Mouse (Mus musculus): ENCODE data around the gene Zap70. TPM values are rescaled to one million over a fixed set of nuclear protein-coding genes. Genes with fewer than 3 reads are reported as not detected.
"Not testable (repeated sequence)": the region's sequence is repeated elsewhere in the genome, so short reads cannot be mapped to it uniquely, and the experiment has no call there.

The Zap70 gene
- polyA plus RNA-seq, 1 experiment from 2014 or later, result 1.2 TPM

DNA sequence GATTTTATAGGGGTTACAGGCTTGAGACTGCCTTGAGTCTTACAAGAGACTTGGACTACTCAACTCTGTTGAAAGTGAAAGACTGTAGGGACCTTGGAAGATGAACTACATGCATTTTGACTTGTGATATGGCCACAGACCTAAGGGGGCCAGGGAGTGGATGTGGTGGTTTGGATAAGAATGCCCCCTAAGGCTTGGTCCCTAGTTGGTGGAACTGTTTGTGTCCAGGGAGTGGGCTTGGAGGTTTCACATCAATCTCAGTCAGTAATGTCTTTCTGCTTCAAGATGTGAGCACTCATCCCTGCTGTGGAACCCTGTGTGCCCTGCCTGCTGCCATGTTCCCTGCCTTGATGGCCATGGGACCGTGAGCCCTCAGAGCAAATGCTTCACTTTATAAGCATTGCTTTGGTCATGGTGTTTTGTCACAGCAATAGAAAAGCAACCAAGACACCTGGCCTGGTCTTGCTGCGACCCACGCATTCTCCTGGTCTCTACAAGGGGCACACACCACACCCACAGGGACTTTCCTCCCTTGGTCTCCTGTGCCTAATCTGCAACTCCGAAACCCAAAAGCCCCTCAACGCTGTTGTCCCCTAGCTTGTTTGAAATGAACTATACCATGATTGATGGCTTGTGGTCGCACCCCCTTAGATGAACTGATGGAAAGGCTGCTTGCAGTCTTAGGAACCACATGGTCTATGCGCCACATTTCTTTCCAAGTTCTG is 44.7 kb downstream of the Zap70 start:
- H3K27ac ChIP-seq (replicated peaks), result no peak overlapping the region
- no peaks in the 10 kb centered on the region for H3K27me3 ChIP-seq (replicated peaks)
- no peak for ATAC-seq (ENCODE audit: low FRiP score)
- H3K9ac ChIP-seq (replicated peaks), result no peak overlapping the region
- no peaks in the 10 kb centered on the region for H3K4me1 ChIP-seq
- no peaks in the 10 kb centered on the region for H3K9me3 ChIP-seq (replicated peaks)
- no peak overlapping the region for H3K4me3 ChIP-seq (replicated peaks)
- H3K36me3 ChIP-seq, result peaks cover 90% of the 10 kb centered on the region
- 97% methylated on average over 7 of the region's 7 CpGs for WGBS
- H3K4me2 ChIP-seq, result no peak overlapping the region

DNA sequence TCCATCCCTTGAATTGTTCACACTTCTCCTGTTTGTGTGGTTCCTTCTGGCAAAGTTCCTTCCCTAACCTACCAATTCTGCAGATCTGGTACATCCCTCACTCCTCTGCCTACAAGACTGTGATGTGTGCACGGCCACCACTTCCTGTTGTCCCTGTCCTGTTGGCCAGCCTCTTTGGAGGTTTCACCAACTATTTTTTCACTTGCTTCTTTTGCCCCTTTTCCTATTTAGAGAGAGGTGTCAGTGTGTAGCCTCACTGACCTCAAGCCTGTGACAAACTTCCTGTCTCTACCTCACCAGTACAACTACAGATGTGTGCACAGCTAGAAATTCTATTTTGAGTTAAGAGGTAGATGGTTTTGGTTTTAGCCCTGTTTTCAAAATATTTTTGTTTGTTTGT is 45.5 kb downstream of the Zap70 start:
- Histone ChIP-seq H3K4me3 (replicated peaks) (no peak overlapping the region), H3K27ac (replicated peaks) (no peak overlapping the region), H3K9ac (replicated peaks) (no peak overlapping the region), H3K36me3 (peaks cover 90% of the 10 kb centered on the region), H3K4me1 (no peaks in the 10 kb centered on the region), H3K4me2 (no peak overlapping the region), H3K9me3 (replicated peaks) (no peaks in the 10 kb centered on the region), H3K27me3 (replicated peaks) (no peaks in the 10 kb centered on the region)
- WGBS, result 100% methylated on average over 1 of the region's 1 CpGs
- no peak for ATAC-seq (ENCODE audit: low FRiP score)

DNA sequence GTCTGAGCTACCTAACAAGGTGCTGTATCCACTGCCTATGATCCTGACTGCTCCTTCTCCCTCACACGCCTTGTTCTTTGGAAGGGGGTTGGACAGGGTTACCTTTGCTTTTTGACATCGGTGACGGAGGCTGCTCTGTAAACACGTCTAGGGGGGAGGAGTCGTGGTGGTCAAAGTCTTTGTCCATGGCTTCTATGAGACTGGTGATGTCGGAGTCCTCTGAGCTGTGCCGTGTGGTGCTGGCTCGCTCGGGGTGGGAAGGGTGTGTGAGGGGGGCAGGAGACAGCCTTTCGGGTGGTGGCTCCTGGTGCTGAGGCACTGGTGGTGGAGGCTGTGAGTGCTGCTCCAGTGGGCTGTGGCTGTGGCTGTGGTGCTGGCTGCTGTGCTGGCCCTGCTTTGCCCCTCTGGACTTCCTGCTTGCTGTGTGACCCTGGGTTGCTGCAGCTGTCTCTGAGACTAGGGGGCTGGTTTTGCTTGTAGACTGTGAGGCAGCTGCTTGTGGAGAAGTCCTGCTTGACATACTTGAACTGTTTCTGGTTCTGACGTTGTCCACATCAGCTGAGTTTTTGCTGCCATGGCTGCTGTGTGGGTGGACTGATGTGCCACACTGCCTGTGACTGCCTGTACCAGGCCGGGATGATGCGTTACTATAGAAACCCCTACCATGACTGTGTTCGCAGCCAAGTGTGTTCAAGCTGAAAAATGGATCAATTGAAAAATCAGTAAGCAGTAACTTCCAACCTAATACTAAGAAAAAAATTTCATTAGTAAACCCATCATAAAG is 46.4 kb downstream of the Zap70 start:
- Histone ChIP-seq H3K27ac (replicated peaks) (no peak overlapping the region), H3K4me3 (replicated peaks) (no peak overlapping the region), H3K4me2 (no peak overlapping the region), H3K4me1 (no peaks in the 10 kb centered on the region), H3K9ac (replicated peaks) (no peak overlapping the region), H3K27me3 (replicated peaks) (no peaks in the 10 kb centered on the region), H3K36me3 (peaks cover 88% of the 10 kb centered on the region), H3K9me3 (replicated peaks) (no peaks in the 10 kb centered on the region)
- ATAC-seq (ENCODE audit: low FRiP score), result no peak
- 92% methylated on average over 14 of the region's 14 CpGs for WGBS

DNA sequence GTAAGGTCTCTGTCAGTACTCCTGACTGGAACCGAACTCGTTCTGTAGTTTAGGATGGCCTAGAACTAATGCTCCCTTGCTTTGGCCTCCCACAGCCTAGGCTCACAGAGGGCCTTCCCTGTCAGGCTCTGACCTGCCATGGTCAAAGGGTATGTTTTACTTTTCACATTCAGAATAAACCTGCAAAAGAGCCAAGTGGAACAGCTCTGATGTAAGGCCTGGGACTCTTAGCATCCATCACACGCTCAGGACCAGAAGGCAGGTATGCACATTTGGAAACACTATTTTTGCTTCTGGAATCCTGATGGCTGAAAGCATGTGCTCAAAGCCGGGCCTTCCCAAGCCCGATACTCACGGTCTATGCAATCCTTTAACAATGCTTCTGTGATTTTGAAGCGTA is 50.2 kb downstream of the Zap70 start:
- Histone ChIP-seq H3K36me3 (peaks cover 85% of the 10 kb centered on the region), H3K27ac (replicated peaks) (no peak overlapping the region), H3K9me3 (replicated peaks) (no peaks in the 10 kb centered on the region), H3K4me3 (replicated peaks) (no peak overlapping the region), H3K4me1 (no peaks in the 10 kb centered on the region), H3K9ac (replicated peaks) (no peak overlapping the region), H3K27me3 (replicated peaks) (no peaks in the 10 kb centered on the region), H3K4me2 (no peak overlapping the region)
- ATAC-seq (ENCODE audit: low FRiP score), result no peak
- 96% methylated on average over 7 of the region's 7 CpGs for WGBS

DNA sequence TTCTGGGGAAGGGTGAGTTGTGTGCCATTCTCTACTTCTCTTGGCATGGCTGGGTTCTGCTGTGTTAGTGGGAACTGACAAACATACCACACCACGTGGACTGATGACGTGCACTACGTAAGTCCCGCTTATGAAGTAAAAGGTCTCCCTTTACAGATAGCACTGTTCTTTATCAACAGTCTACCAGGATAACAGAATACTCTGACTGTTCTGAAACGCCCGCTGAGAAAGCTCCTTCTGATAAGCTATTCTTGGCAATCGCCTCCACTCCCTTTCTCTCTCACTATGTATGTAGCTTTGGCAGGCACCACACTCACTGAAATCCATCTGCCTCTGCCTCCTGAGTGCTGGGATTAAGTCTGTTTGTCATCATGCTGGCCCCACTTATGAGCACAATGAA is 51.8 kb downstream of the Zap70 start:
- Histone ChIP-seq H3K4me2 (no peak overlapping the region), H3K36me3 (peaks cover 81% of the 10 kb centered on the region), H3K4me3 (replicated peaks) (no peak overlapping the region), H3K9me3 (replicated peaks) (no peaks in the 10 kb centered on the region), H3K4me1 (no peaks in the 10 kb centered on the region), H3K27ac (replicated peaks) (no peak overlapping the region), H3K9ac (replicated peaks) (no peak overlapping the region), H3K27me3 (replicated peaks) (no peaks in the 10 kb centered on the region)
- WGBS, result 91% methylated on average over 7 of the region's 7 CpGs
- ATAC-seq (ENCODE audit: low FRiP score), result no peak

DNA sequence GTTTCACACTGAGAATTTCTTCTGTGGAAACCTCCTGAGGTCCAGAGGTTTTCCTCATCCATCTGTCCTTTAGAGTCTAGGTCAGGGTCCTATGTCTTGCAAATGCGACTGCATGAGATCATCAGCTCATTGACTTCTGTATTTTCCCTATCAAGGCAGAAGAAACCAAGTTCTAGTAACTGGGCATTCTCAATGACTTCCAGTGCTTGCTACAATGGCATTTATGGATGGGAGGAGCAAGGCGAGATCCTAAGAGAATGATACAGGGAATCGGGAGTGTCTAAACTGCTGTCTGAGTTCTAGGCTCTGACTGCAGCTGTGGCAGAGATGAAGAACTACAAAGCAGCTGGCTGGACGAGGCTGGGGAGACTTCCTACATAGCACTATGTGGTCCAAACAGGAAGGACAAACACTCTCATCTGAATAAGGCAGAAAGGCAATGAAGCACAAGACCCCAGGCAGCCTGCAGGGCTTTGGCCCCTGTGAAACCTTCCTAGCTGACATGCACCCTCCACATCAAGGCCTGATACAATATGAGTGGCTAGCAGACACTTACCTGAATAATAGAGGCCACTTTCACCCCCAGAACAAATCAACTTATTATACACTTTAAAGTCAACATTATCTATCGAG is 52.8 kb downstream of the Zap70 start:
- Histone ChIP-seq H3K27me3 (replicated peaks) (no peaks in the 10 kb centered on the region), H3K9me3 (replicated peaks) (no peaks in the 10 kb centered on the region), H3K9ac (replicated peaks) (no peak overlapping the region), H3K4me3 (replicated peaks) (no peak overlapping the region), H3K4me1 (no peaks in the 10 kb centered on the region), H3K36me3 (peaks cover 78% of the 10 kb centered on the region), H3K27ac (replicated peaks) (no peak overlapping the region), H3K4me2 (no peak overlapping the region)
- no peak for ATAC-seq (ENCODE audit: low FRiP score)
- 80% methylated on average over 5 of the region's 5 CpGs for WGBS

DNA sequence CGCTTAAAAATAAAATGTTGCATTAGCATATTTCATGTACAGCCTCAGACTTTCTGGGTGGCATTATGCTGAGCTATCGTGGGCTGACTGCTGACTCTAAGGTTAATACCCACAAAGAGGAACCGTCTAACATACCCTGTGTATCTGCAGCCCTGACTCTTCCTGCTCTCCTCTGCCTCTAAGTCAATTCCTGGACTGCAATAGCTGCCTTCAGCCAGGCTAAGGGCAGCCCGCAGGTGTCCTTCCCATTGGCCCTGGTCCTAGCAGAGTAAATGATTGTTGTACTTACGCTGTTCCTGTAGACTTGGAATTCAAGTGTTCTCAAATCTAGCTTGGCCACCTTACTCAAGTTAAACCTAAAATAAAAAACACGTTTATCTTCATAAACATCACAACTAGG is 53.6 kb downstream of the Zap70 start:
- Histone ChIP-seq H3K9ac (replicated peaks) (no peak overlapping the region), H3K4me1 (no peaks in the 10 kb centered on the region), H3K9me3 (replicated peaks) (no peaks in the 10 kb centered on the region), H3K27ac (replicated peaks) (no peak overlapping the region), H3K27me3 (replicated peaks) (no peaks in the 10 kb centered on the region), H3K4me2 (no peak overlapping the region), H3K36me3 (peaks cover 75% of the 10 kb centered on the region), H3K4me3 (replicated peaks) (no peak overlapping the region)
- ATAC-seq (ENCODE audit: low FRiP score), result no peak
- WGBS, result 89% methylated on average over 6 of the region's 6 CpGs

DNA sequence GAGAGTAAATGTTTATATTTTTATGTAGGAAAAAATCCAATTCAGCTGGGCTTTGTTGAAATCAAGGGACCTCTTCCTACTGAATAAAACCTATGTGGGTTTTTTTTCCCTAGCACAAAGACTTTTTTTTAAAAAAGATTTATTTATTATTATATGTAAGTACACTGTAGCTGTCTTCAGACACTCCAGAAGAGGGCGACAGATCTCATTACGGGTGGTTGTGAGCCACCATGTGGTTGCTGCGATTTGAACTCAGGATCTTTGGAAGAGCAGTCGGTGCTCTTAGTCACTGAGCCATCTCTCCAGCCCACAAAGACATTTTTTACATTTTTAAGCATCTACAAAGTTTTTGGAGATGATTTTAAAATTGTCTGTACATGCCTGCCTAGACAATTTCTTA is 60.3 kb downstream of the Zap70 start:
- not testable (repeated sequence) for H3K27me3 ChIP-seq (replicated peaks); H3K4me1 ChIP-seq; H3K4me2 ChIP-seq; H3K27ac ChIP-seq (replicated peaks); ATAC-seq (ENCODE audit: low FRiP score); H3K9me3 ChIP-seq (replicated peaks); H3K4me3 ChIP-seq (replicated peaks); H3K9ac ChIP-seq (replicated peaks)
- peaks cover 73% of the 10 kb centered on the region for H3K36me3 ChIP-seq
- 91% methylated on average over 4 of the region's 4 CpGs for WGBS

DNA sequence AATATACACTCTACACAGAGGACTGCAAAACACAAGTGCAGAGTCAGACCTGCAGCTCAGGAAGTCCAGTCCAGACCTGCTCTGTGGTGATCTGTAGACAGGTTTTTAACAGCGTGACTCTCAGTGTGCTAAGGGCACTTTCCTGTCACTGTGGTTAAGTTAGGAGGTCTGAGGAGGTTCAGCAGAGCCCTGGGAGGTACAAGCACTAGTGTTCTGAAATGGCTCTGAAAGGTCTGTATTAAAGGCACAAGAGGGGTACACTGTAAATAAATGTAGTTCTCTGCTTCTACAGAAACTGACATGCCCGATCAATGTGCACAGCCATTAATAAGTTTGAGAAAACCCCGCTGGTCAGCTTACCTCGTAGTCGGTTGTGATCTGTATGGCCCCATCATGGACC is 62.8 kb downstream of the Zap70 start:
- no peaks in the 10 kb centered on the region for H3K9me3 ChIP-seq (replicated peaks)
- no peak overlapping the region for H3K4me2 ChIP-seq
- no peak overlapping the region for H3K27ac ChIP-seq (replicated peaks)
- no peak for ATAC-seq (ENCODE audit: low FRiP score)
- H3K36me3 ChIP-seq, result peaks cover 69% of the 10 kb centered on the region
- H3K27me3 ChIP-seq (replicated peaks), result no peaks in the 10 kb centered on the region
- no peaks in the 10 kb centered on the region for H3K4me1 ChIP-seq
- H3K9ac ChIP-seq (replicated peaks), result no peak overlapping the region
- H3K4me3 ChIP-seq (replicated peaks), result no peak overlapping the region
- 94% methylated on average over 5 of the region's 5 CpGs for WGBS

DNA sequence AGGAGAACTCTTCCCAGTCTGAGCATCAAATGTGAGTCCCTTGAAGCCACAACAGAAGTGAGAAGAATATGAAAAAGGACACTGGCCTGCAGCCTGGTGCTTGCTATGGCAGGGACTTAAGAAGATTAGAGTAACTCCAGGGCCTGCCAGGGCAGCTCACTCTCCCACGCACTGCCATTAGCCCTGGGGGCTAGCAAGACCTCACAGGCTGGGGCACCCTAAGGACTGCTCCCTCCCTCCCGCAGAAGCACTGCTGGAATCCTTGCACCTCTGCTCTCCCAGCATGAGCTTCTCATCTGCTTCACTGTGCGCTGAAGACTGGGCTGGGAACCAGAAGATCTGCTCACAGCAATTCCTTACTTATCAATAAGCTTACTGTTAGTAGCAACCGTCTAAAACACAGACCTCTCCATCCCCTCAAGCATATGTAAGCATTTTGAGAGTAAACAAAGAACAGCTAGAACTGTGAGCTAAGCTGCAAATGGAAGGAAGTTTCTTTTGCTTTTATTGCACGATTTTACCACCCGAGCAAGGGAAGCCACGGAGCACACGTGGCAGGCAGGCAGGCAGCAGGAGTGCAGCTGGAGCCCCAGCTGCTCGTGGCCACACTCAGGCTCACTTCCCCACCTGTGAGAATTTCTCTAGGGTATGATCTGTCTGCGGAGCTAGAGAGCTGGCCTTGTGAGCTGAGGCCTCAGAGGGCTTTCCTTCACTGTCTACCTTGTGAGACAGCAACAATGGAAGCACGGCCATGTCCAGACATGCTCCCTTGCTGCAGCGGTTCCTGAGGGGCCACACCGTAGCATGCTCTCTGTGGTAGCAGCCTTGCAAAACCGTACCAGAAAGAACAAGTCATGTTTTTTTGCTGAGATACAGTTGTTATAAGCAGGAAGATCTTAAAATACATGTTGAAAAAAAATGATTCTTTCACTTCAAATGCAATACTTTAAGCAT is 69.6 kb downstream of the Zap70 start:
- Histone ChIP-seq H3K27me3 (replicated peaks) (no peaks in the 10 kb centered on the region), H3K36me3 (peaks cover 48% of the 10 kb centered on the region), H3K9me3 (replicated peaks) (no peaks in the 10 kb centered on the region), H3K4me3 (replicated peaks) (no peak overlapping the region), H3K4me2 (no peak overlapping the region), H3K9ac (replicated peaks) (no peak overlapping the region), H3K27ac (replicated peaks) (0 out of 2 replicates have a peak overlapping the region, but pooled peaks have one; percentile 0), H3K4me1 (peaks cover 2% of the 10 kb centered on the region; the same call in 1 of the 2 replicates)
- ATAC-seq (ENCODE audit: low FRiP score), result no peak
- WGBS, result 53% methylated on average over 14 of the region's 14 CpGs
